Mouse (Mus musculus): Measurements from ENCODE around the gene Tnfrsf21. TPM values are rescaled to one million over a fixed set of nuclear protein-coding genes. Genes with fewer than 3 reads are reported as not detected.

Tnfrsf21 gene
- polyA plus RNA-seq (2014; fragmentation: Illumina TruSeq; extraction: RNeasy Lipid Tissue Mini Kit (QIAGEN cat#74804); ENCODE audit: low read depth, low replicate concordance), result 21.1 TPM

DNA sequence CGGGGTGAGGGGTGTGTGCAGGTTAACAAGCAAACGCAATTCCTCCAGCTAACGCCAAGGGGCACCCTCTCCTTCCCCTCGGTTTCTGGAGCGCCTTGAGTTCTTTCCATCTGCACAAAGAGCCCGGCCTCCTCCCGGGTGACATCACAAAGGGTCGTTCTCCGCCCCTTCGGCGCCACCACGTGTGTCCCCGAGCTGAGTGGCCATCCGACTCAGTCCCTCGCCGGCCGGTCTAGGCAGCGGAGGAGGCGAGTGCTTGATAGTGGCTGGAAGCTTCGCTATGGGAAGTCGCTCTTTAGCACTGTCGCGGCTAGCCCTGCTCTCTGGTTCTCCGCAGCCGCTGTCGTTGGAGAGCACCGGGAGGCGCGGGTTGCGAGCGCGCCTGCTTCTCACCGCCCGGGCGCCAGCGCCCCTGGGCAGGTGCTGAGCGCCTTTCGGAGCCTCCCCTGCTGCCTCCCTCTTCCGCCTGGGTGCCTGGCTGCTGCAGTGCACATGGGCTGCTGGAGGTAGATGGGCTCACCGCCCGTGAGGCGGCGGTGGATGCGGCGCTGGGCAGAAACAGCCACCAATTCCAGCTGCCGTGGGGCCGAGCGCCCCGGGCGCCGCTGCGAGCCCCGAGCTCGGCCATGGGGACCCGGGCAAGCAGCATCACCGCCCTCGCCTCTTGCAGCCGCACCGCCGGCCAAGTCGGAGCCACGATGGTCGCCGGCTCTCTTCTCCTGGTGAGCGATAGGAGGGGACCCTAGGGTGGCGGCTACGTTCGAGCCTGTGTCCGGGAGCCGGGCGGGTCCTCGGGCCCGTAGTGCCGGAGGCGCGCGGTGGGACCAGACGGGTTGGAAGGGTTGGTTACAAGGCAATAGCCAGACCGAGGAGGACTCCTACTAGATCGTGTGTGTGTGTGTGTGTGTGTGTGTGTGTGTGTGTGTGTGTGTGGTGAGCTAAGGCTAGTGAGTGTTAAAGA is at the start of gene Tnfrsf21:
Gene Tnfrsf21 (plus strand): TSS at position 185 of the 961 bp plus-strand sequence.

Other genes with a start within 250 kb of the Tnfrsf21 start
- gene Cd2ap, start 139.9 kb upstream of the Tnfrsf21 start, polyA plus RNA-seq (2014; fragmentation: Illumina TruSeq; extraction: RNeasy Lipid Tissue Mini Kit (QIAGEN cat#74804); ENCODE audit: low read depth, low replicate concordance), result 49.8 TPM

All from adipose tissue, adult 10 weeks (tissue).